Mouse (Mus musculus) heart, postnatal 0 days (tissue): ENCODE measurements around the gene Itgam.

ENCODE experiments used
- CTCF ChIP-seq: IDR thresholded peaks from 2 replicates; pipeline ENCODE4 v1.5.1; 2016; ENCODE audit warnings: antibody characterized with exemption, control low read depth, low read depth
- EP300 ChIP-seq: IDR thresholded peaks from 2 replicates; pipeline ENCODE4 v1.6.1; 2016; ENCODE audit warnings: antibody characterized with exemption, low read depth

- no peak for TF ChIP-seq EP300
- TF ChIP-seq CTCF = no peak
Measured at GRCm38 (mm10) chr7:128119726-128120490, 57.5 kb downstream of the Itgam start.
